Mouse (Mus musculus) heart, postnatal 0 days (tissue): ENCODE results near the gene Spata7. TPM values are rescaled to one million over a fixed set of nuclear protein-coding genes. Genes with fewer than 3 reads are reported as not detected.
A peak's percentile ranks its signal among the peaks of the same experiment; 100 is the strongest.

ENCODE experiments used
- ATAC-seq: fragments of 200-750 bp; cut with Nextera tagmentation; 2 replicates; pipeline ENCODE4 v1.8.0; 2017; ENCODE audit warnings: low read depth, moderate number of reproducible peaks, moderate library complexity; ENCODE audit not compliant: insufficient read depth
- DNase-seq: peaks from one replicate; pipeline ENCODE4 v3.0.0-alpha.2; 2016; ENCODE audit warnings: low spot score
- H3K27ac ChIP-seq: fragments of 300-500 bp; sonication (generic); 2 replicates; pipeline ENCODE4 v1.5.1; 2014; ENCODE audit warnings: low read depth, mild to moderate bottlenecking
- H3K27me3 ChIP-seq: fragments of 300-500 bp; sonication (generic); 2 replicates; pipeline ENCODE4 v1.6.1; 2014; ENCODE audit warnings: low read length, mixed read lengths; ENCODE audit not compliant: control insufficient read depth, insufficient read depth
- H3K36me3 ChIP-seq: fragments of 300-500 bp; sonication (generic); replicated peaks from 2 replicates; pipeline ENCODE4 v1.6.1; 2014; ENCODE audit warnings: low read length, mixed read lengths; ENCODE audit not compliant: control insufficient read depth, insufficient read depth
- H3K4me1 ChIP-seq: fragments of 300-500 bp; sonication (generic); 2 replicates; pipeline ENCODE4 v1.6.1; 2014; ENCODE audit warnings: antibody characterized with exemption; ENCODE audit not compliant: control insufficient read depth, insufficient read depth
- H3K4me2 ChIP-seq: fragments of 300-500 bp; sonication (generic); 2 replicates; pipeline ENCODE4 v1.6.1; 2014; ENCODE audit warnings: low read depth, mild to moderate bottlenecking, low read length, moderate library complexity
- H3K4me3 ChIP-seq: fragments of 300-500 bp; sonication (generic); 2 replicates; pipeline ENCODE4 v1.5.1; 2014; ENCODE audit warnings: low read depth, low read length
- H3K9ac ChIP-seq: fragments of 300-500 bp; sonication (generic); replicated peaks from 2 replicates; pipeline ENCODE4 v1.6.1; 2014; ENCODE audit warnings: low read depth, low read length, mixed read lengths
- H3K9me3 ChIP-seq: fragments of 300-500 bp; sonication (generic); replicated peaks from 2 replicates; pipeline ENCODE4 v1.6.1; 2016; ENCODE audit warnings: low read length; ENCODE audit not compliant: control insufficient read depth
- CTCF ChIP-seq: IDR thresholded peaks from 2 replicates; pipeline ENCODE4 v1.5.1; 2016; ENCODE audit warnings: antibody characterized with exemption, control low read depth, low read depth
- EP300 ChIP-seq: IDR thresholded peaks from 2 replicates; pipeline ENCODE4 v1.6.1; 2016; ENCODE audit warnings: antibody characterized with exemption, low read depth
- WGBS: fragments of 180-500 bp; shearing (Covaris S2); extraction: QIAGEN DNeasy Blood & Tissue Kit; methylation state at CpG from one replicate; pipeline ENCODE4 v1.1.7; 2014; 5-methylcytosine and 5-hydroxymethylcytosine counted together
- polyA plus RNA-seq: library from polyadenylated mRNA; unstranded; fragments of >200 nt; fragmentation: Nextera tagmentation; extraction: Ambion mirVana; gene quantifications from 2 replicates; pipeline ENCODE4 v1.2.1, GENCODE M21; 2015
- total RNA-seq: library from RNA; depleted of rRNA; stranded (reverse); fragments of >200 nt; gene quantifications from 2 replicates; pipeline ENCODE4 v1.2.3, GENCODE M21; 2014; ENCODE audit warnings: low replicate concordance

Gene Spata7
- total and polyA plus RNA-seq, 2 experiments from 2014 or later, result 3.3 to 8.7 TPM

DNA sequence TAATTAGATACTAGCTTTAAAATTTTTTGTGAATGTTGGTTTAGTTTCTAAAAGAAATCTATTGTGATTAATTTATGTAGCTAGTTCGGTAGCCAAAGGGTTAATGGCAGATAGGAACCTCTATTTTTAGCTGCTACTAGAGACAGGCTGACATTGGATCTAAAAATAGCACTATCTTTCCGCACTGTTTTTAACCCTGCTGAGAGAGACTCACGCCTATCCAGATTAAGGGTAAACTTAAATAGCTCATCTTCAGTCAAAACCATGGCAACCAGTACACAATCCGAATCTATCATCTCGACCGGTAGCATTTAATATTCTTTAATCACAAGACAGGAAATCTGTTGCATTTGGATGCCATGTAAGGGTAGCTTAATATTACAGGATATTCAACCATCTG, 25.8 kb upstream of the Spata7 start:
- Histone ChIP-seq H3K36me3 (no peaks in the 10 kb centered on the region), H3K27me3 (no peaks in the 10 kb centered on the region), H3K9me3 (peaks cover 8% of the 10 kb centered on the region; the same call in 1 of the 2 replicates), H3K4me2 (0 out of 2 replicates have a peak overlapping the region, but pooled peaks have one; percentile 15), H3K4me1 (peaks cover 6% of the 10 kb centered on the region), H3K4me3 (no peak overlapping the region), H3K9ac (no peak overlapping the region), H3K27ac (no peak overlapping the region)
- 4% methylated on average over 6 of the region's 6 CpGs for WGBS
- ATAC-seq, result peak; percentile 75
- DNase-seq, result peak; percentile 84
- TF ChIP-seq CTCF (no peak), EP300 (0 out of 2 replicates have a peak, but pooled peaks have one; percentile 38)

GRCm38 (mm10) chr12:98605264-98605663, 22.7 kb upstream of the Spata7 start:
- WGBS, result 75% methylated on average over 1 of the region's 1 CpGs
- no peak for ATAC-seq

GRCm38 (mm10) chr12:98606595-98607290, 21.2 kb upstream of the Spata7 start:
- H3K4me2 ChIP-seq, result no peak overlapping the region
- 69% methylated on average over 5 of the region's 5 CpGs for WGBS
- no peak for ATAC-seq

More at GRCm38 (mm10) chr12:98605264-98605663, 22.7 kb upstream of the Spata7 start:
- TF ChIP-seq EP300, result no peak
- no peak for TF ChIP-seq CTCF
- Histone ChIP-seq H3K4me3 (no peak overlapping the region), H3K4me1 (peaks cover 6% of the 10 kb centered on the region), H3K9ac (no peak overlapping the region), H3K9me3 (no peaks in the 10 kb centered on the region), H3K36me3 (no peaks in the 10 kb centered on the region), H3K27ac (no peak overlapping the region), H3K27me3 (no peaks in the 10 kb centered on the region), H3K4me2 (no peak overlapping the region)
- no peak for DNase-seq

DNA sequence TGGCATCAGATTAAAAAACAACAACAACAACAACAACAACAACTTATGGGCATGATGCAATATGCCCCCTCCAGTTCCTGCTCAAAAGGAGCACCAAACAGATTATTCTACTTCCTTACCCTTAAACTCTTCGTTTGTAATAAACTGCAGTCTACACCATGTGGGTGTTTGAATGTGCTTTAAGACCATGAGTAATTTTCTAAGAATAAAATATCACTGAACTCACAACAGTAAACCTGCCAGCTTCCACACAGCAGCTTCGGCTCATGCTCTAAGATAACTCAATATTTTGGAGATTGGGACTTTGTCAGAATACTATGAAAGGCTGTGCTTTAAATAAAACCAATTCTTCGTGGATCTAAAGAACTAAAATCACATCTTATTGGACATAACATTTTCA, 17.6 kb upstream of the Spata7 start:
- Histone ChIP-seq H3K27ac (no peak overlapping the region), H3K36me3 (no peaks in the 10 kb centered on the region), H3K9ac (no peak overlapping the region), H3K4me1 (no peaks in the 10 kb centered on the region), H3K27me3 (no peaks in the 10 kb centered on the region), H3K9me3 (no peaks in the 10 kb centered on the region), H3K4me3 (no peak overlapping the region), H3K4me2 (no peak overlapping the region)
- DNase-seq (no peak), ATAC-seq (no peak)
- TF ChIP-seq CTCF (no peak), EP300 (no peak)
- WGBS, result 46% methylated on average over 3 of the region's 3 CpGs

More at GRCm38 (mm10) chr12:98606595-98607290, 21.2 kb upstream of the Spata7 start:
- H3K9ac ChIP-seq, result no peak overlapping the region
- no peak overlapping the region for H3K4me3 ChIP-seq
- TF ChIP-seq EP300 (no peak), CTCF (no peak)
- DNase-seq, result no peak
- H3K36me3 ChIP-seq, result no peaks in the 10 kb centered on the region
- peaks cover under 1% of the 10 kb centered on the region for H3K4me1 ChIP-seq
- no peaks in the 10 kb centered on the region for H3K27me3 ChIP-seq
- H3K27ac ChIP-seq, result no peak overlapping the region
- no peaks in the 10 kb centered on the region for H3K9me3 ChIP-seq

GRCm38 (mm10) chr12:98614910-98615508, 12.9 kb upstream of the Spata7 start:
- H3K9me3 ChIP-seq, result no peaks in the 10 kb centered on the region
- H3K27me3 ChIP-seq, result no peaks in the 10 kb centered on the region
- TF ChIP-seq EP300 (no peak), CTCF (no peak)
- DNase-seq (no peak), ATAC-seq (no peak)
- H3K9ac ChIP-seq, result no peak overlapping the region
- 80% methylated on average over 3 of the region's 3 CpGs for WGBS
- no peak overlapping the region for H3K4me3 ChIP-seq
- H3K4me2 ChIP-seq, result no peak overlapping the region
- H3K4me1 ChIP-seq, result no peaks in the 10 kb centered on the region
- no peaks in the 10 kb centered on the region for H3K36me3 ChIP-seq
- no peak overlapping the region for H3K27ac ChIP-seq
